Mouse (Mus musculus): ENCODE results near the gene Tenm3. TPM values are rescaled to one million over a fixed set of nuclear protein-coding genes. Genes with fewer than 3 reads are reported as not detected.
A peak's percentile ranks its signal among the peaks of the same experiment; 100 is the strongest.

Gene Tenm3
- polyA plus RNA-seq, 1 experiment from 2014 or later: 23.4 TPM

DNA sequence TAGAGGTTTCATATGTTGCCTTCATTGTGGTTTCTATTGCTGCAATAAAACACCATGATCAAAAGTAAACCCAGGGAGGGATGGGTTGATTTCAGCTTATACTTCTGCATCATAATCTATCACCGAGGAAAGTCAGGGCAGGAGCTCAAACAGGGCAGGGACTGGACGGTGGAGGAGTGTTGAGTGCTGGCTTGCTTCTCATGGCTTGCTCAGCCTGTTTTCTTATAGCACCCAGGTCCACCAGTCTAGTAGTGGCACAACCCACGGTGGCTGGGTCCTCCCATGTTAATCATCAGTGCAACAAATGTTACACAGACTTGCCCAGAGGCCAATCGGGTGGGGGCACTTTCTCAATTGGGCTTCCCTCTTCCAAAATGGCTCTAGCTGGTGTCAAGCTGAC, 205.6 kb downstream of the Tenm3 start:
- no peak overlapping the region for H3K27ac ChIP-seq (replicated peaks)
- no peaks in the 10 kb centered on the region for H3K27me3 ChIP-seq
- ATAC-seq (replicated peaks): no peak
- H3K4me3 ChIP-seq: no peak overlapping the region
- H3K4me2 ChIP-seq (replicated peaks): no peak overlapping the region
- H3K9ac ChIP-seq (replicated peaks): no peak overlapping the region
- H3K4me1 ChIP-seq: no peaks in the 10 kb centered on the region
- WGBS: 94% methylated on average over 4 of the region's 4 CpGs
- H3K36me3 ChIP-seq: no peaks in the 10 kb centered on the region
- H3K9me3 ChIP-seq: no peaks in the 10 kb centered on the region

DNA sequence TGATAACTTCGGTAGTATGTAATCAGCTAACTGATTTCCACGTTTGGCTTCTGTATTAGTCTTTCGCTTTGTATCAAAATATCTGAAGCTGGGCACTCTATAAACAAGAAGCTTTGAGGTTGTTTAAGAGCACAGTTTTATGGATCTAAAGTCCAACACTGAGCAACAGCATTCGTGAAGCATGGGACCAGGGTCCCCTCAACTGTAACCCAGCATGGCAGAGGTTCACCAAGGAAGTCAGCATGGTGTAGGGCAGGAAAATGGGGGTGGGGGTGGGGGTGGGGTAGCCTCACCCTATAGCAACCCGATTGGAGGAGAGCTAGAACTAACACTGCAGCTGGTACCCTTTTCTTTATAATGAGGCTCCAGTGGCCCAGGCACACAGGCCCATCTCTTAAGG, 206.8 kb downstream of the Tenm3 start:
- ATAC-seq (replicated peaks): no peak
- Histone ChIP-seq H3K9ac (replicated peaks) (no peak overlapping the region), H3K4me3 (no peak overlapping the region), H3K9me3 (no peaks in the 10 kb centered on the region), H3K4me1 (no peaks in the 10 kb centered on the region), H3K27me3 (no peaks in the 10 kb centered on the region), H3K36me3 (no peaks in the 10 kb centered on the region), H3K4me2 (replicated peaks) (no peak overlapping the region), H3K27ac (replicated peaks) (no peak overlapping the region)
- 88% methylated on average over 5 of the region's 5 CpGs for WGBS

DNA sequence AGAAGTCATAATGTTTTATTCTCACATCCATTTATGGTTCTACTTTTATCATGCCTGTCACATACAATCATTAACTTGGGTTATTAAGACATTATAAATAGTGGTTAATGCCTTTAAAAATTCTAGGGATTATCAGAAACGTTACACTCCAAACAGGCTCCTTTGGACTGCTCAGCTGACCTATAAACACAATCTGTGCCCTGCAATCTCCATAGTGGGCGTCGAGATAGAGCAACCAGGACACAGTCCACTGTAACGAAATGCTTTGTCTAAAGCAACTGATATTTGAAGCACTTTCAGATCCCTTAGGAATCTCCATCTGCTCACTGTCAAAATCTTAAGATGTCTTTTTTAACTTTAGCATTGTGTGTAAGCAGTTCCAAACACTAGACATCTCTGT, 207.9 kb downstream of the Tenm3 start:
- Histone ChIP-seq H3K4me1 (no peaks in the 10 kb centered on the region), H3K36me3 (no peaks in the 10 kb centered on the region), H3K9ac (replicated peaks) (no peak overlapping the region), H3K4me2 (replicated peaks) (no peak overlapping the region), H3K4me3 (no peak overlapping the region), H3K27me3 (no peaks in the 10 kb centered on the region), H3K27ac (replicated peaks) (no peak overlapping the region), H3K9me3 (no peaks in the 10 kb centered on the region)
- WGBS: 70% methylated on average over 4 of the region's 4 CpGs
- no peak for ATAC-seq (replicated peaks)

DNA sequence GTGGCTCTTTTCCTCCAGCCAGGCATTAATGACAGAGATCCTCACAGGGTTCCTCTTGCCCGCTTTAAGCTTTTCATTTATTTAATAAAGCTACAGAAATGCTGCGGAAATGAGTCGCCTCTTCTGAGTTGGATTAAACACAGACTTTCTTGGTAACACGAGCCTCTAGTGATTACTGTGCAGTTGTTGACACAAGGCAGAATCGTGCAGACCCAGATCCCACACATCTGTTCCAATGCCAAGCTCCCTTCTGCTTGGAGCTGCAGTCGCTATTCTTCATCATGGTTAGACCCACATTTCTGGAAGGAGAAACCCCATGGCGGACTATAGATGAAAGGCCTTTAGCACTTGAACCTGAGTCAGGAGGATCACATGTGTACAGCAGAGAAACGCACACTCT, 210.3 kb downstream of the Tenm3 start:
- H3K4me1 ChIP-seq: no peaks in the 10 kb centered on the region
- 82% methylated on average over 8 of the region's 8 CpGs for WGBS
- no peak for ATAC-seq (replicated peaks)
- H3K4me2 ChIP-seq (replicated peaks): no peak overlapping the region
- H3K27ac ChIP-seq (replicated peaks): no peak overlapping the region
- no peaks in the 10 kb centered on the region for H3K36me3 ChIP-seq
- H3K4me3 ChIP-seq: no peak overlapping the region
- H3K27me3 ChIP-seq: no peaks in the 10 kb centered on the region
- no peaks in the 10 kb centered on the region for H3K9me3 ChIP-seq
- H3K9ac ChIP-seq (replicated peaks): no peak overlapping the region

DNA sequence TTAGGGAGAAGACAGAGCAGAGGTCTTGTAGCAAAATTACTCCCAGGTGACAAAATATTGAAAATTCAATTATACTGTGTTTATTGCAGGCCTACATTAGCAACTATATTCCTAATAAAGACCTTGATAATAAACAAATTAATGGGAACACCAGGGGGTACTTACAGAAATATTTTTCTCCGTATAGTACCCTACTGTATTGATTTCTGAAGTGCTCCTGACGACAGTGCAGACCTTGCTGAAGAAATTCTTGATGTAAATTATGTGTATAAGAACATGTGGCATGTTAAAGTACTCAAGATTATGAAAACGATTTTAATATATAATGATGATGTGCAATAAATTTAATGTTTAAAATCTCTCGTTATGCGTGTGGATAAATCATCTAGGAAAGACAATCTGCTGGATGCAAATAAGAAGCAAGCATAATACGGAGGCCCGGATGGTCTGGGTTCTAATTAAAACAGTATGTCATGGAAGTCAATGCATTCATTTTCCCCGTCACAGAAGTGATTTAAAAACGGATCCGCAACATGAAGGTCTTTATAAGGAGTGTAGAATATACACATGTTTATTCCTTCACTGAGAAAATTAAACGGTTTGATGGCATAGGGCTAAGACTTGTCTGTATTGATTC, 221.1 kb downstream of the Tenm3 start:
- Histone ChIP-seq H3K36me3 (no peaks in the 10 kb centered on the region), H3K27me3 (no peaks in the 10 kb centered on the region), H3K27ac (replicated peaks) (no peak overlapping the region), H3K9me3 (no peaks in the 10 kb centered on the region), H3K4me1 (no peaks in the 10 kb centered on the region), H3K9ac (replicated peaks) (no peak overlapping the region), H3K4me2 (replicated peaks) (no peak overlapping the region), H3K4me3 (no peak overlapping the region)
- WGBS: 80% methylated on average over 11 of the region's 11 CpGs
- no peak for ATAC-seq (replicated peaks)

DNA sequence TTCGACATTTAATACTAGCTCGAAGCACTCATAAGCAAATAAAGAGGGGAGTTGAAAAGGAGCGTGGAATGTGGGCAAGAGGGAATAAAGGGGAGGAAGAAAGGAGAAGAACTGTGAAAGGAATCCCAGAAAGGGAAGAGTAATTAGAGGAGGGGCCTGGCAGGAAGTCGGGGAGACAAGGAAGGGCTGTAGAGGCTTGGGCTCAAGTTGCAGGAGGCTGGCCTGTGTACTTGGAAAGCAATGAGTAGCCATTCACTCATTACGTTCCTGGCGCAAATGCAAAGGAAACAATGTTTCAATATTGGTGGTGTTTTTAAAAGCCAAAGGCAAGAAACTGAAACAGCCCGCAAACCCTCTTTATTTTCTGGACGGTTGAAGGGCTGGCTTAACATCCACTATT, 228.7 kb downstream of the Tenm3 start:
- no peak overlapping the region for H3K4me3 ChIP-seq
- no peak overlapping the region for H3K9ac ChIP-seq (replicated peaks)
- no peak overlapping the region for H3K27ac ChIP-seq (replicated peaks)
- H3K9me3 ChIP-seq: no peaks in the 10 kb centered on the region
- peaks cover 10% of the 10 kb centered on the region for H3K4me1 ChIP-seq
- H3K4me2 ChIP-seq (replicated peaks): no peak overlapping the region
- no peaks in the 10 kb centered on the region for H3K36me3 ChIP-seq
- H3K27me3 ChIP-seq: no peaks in the 10 kb centered on the region
- 8% methylated on average over 8 of the region's 8 CpGs for WGBS
- 0 out of 2 replicates have a peak, but pooled peaks have one; percentile 55 for ATAC-seq (replicated peaks)

DNA sequence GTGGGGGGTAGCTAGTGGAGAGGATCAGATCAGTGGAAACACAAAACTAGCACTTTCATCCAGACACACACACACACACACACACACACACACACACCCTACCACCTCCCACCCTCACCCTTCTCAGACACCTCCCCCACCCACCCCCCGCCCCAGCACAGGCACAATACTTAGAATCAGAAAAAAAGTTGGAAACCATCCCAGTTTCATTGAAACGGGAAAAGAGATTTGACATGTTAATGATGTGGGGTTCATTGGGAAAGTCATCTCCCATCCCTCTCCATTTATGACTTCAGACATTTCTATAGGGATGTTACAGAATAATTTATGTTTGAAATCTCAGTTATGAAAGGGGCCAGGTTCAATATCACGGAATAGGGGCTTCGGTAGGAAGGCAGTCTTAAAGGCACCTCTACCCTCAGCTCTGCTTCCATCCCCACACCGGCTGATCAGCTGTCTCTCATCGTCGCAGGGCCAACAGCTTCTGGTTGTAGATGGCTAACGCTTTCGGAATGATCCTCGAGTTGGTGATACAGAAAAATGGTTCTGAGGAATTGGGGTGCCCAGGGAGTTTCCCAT, 231.7 kb downstream of the Tenm3 start:
- H3K9me3 ChIP-seq: no peaks in the 10 kb centered on the region
- peaks cover 10% of the 10 kb centered on the region for H3K4me1 ChIP-seq
- H3K27me3 ChIP-seq: no peaks in the 10 kb centered on the region
- no peak overlapping the region; the same call in 1 of the 2 replicates for H3K27ac ChIP-seq (replicated peaks)
- no peaks in the 10 kb centered on the region for H3K36me3 ChIP-seq
- no peak overlapping the region for H3K4me3 ChIP-seq
- ATAC-seq (replicated peaks): no peak; the same call in 1 of the 2 replicates
- H3K9ac ChIP-seq (replicated peaks): no peak overlapping the region
- 71% methylated on average over 10 of the region's 10 CpGs for WGBS
- no peak overlapping the region for H3K4me2 ChIP-seq (replicated peaks)

DNA sequence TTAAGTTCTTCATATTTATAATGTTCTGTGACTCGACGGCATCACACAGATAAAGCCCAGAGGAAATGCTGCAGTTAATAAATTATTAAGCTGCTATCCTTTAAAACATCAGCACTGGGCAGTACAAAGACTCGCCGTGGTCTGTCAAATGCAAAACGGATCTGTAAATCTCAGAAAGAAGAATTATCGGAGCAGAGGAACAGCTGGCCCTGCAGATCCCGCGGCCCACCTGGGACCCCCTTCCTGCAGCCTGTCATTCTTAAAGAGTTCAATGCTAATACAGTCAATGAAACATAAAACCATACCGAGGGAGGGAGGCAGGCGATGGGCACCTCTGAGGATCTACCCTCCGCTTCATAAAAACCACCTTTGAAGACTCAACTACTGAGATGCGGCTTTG, 232.6 kb downstream of the Tenm3 start:
- no peak overlapping the region for H3K4me3 ChIP-seq
- H3K27ac ChIP-seq (replicated peaks): no peak overlapping the region
- H3K4me2 ChIP-seq (replicated peaks): no peak overlapping the region
- 70% methylated on average over 12 of the region's 12 CpGs for WGBS
- no peaks in the 10 kb centered on the region for H3K27me3 ChIP-seq
- H3K36me3 ChIP-seq: no peaks in the 10 kb centered on the region
- H3K4me1 ChIP-seq: peaks cover 10% of the 10 kb centered on the region
- H3K9ac ChIP-seq (replicated peaks): no peak overlapping the region
- no peaks in the 10 kb centered on the region for H3K9me3 ChIP-seq
- ATAC-seq (replicated peaks): no peak

DNA sequence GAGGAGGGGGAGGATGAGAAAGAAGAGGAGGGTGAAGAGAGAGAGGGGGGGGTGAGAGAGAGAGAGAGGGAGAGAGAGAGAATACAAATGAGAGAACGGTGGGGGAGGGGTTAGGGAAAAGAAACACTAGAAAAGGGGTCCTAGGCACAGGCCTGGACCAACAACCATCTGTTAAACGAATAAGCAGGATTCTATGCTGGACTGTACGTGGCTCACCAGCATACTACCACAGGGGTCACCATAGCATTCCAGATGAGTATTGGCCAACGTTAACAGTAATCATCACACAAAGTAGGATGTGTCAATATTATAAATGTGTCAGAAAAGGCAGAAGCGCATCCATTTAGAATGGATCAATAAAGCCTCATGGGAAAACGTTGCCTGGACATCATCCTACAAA, 233.4 kb downstream of the Tenm3 start:
- Histone ChIP-seq H3K36me3 (no peaks in the 10 kb centered on the region), H3K27me3 (no peaks in the 10 kb centered on the region), H3K9me3 (no peaks in the 10 kb centered on the region), H3K27ac (replicated peaks) (no peak overlapping the region), H3K4me2 (replicated peaks) (no peak overlapping the region), H3K9ac (replicated peaks) (no peak overlapping the region), H3K4me1 (peaks cover 9% of the 10 kb centered on the region), H3K4me3 (no peak overlapping the region)
- ATAC-seq (replicated peaks): no peak
- WGBS: 80% methylated on average over 6 of the region's 6 CpGs

DNA sequence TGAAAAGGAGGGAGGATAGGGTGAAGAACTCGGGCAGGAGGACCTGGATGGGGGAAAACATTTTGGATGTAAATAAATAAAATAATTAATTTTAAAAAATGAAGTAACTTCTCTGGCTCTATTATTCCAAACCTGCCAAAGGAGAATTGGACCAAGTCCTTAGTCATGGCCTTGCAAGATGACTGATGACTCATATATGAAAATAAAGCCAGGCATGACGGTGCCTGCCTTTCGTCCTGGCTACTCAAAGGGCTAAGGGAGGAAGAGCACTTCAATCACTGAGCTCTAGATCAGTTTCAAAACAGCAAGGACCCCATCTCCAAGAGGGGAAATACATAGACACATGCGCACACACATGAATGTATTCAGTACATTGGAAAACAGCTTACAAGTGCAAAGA, 234.1 kb downstream of the Tenm3 start:
- H3K27me3 ChIP-seq: no peaks in the 10 kb centered on the region
- peaks cover 3% of the 10 kb centered on the region for H3K4me1 ChIP-seq
- no peak overlapping the region for H3K4me2 ChIP-seq (replicated peaks)
- H3K27ac ChIP-seq (replicated peaks): no peak overlapping the region
- WGBS: 94% methylated on average over 4 of the region's 4 CpGs
- H3K9me3 ChIP-seq: no peaks in the 10 kb centered on the region
- no peaks in the 10 kb centered on the region for H3K36me3 ChIP-seq
- H3K9ac ChIP-seq (replicated peaks): no peak overlapping the region
- no peak for ATAC-seq (replicated peaks)
- H3K4me3 ChIP-seq: no peak overlapping the region

DNA sequence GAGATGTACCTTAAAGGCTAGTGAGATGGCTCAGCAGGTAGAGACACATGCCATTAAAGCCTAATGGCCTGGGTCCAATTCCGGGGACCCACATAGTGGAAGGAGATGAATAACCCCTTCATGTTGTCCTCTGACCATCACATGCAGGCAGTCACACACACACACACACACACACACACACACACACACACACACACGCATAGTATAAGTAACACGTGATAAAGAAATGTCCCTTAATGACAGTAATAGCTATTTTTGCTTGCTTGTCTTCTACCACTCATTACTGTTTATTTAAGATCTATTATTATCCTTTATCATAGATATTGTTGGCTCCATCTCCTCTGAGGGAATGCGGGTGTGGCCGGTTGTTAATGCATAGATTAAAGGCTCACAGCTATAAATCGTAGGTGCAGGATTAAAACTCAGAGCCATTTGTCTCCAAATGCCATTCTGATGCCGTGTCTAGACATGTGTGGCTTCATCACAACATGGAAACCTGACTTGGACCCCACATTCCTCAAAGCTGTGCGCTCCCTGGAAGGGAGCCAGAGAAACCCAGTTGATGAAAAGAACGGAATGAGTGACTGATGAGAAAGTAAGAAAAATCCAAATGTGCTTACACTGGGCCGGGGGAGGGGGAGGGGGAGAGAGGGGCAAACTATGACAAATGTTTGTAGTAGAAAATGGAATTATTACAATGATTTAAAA, 239.4 kb downstream of the Tenm3 start:
- H3K4me3 ChIP-seq: no peak overlapping the region
- H3K27ac ChIP-seq (replicated peaks): no peak overlapping the region
- 82% methylated on average over 10 of the region's 10 CpGs for WGBS
- H3K4me2 ChIP-seq (replicated peaks): no peak overlapping the region
- ATAC-seq (replicated peaks): no peak
- H3K36me3 ChIP-seq: no peaks in the 10 kb centered on the region
- H3K27me3 ChIP-seq: no peaks in the 10 kb centered on the region
- H3K9me3 ChIP-seq: no peaks in the 10 kb centered on the region
- no peaks in the 10 kb centered on the region; the same call in 1 of the 2 replicates for H3K4me1 ChIP-seq
- H3K9ac ChIP-seq (replicated peaks): no peak overlapping the region

DNA sequence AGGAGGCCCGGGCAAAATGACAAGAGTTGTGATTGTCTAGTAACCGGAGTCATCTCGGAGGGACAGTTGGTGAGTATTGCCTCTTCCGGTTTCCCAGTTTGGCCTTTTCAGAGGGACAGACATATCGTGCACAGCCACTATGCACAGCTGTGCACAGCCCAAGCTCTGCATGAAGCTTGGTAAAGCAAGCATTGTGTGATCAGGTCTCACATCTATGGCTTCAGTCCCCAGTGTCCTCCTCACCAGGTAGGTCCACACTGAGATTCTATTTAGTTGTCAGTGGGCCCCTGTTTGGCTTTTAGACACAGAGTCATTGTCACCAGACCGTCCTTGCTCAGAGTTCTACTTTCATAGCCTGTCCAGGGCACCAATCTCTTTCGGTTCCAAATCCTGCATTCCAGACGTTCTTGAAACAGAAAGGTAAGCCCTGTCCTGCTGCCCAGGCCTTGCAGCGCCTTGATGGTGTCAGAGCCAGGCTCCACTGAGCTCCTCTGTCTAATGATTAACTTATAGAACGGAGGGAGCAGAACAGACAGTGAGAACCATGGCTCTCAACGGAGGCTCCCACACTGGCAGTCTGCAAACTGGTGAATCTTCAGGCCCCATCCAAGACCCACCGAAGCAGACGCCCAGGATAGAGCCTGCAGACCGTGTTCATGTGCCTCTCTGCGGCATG, 240.4 kb downstream of the Tenm3 start:
- no peak overlapping the region for H3K27ac ChIP-seq (replicated peaks)
- WGBS: 93% methylated on average over 15 of the region's 15 CpGs
- no peaks in the 10 kb centered on the region for H3K9me3 ChIP-seq
- no peak for ATAC-seq (replicated peaks)
- no peak overlapping the region for H3K4me2 ChIP-seq (replicated peaks)
- H3K4me1 ChIP-seq: no peaks in the 10 kb centered on the region; the same call in 1 of the 2 replicates
- no peaks in the 10 kb centered on the region for H3K36me3 ChIP-seq
- no peaks in the 10 kb centered on the region for H3K27me3 ChIP-seq
- no peak overlapping the region for H3K9ac ChIP-seq (replicated peaks)
- no peak overlapping the region for H3K4me3 ChIP-seq
